Mouse (Mus musculus): ENCODE measurements around the gene Pgap3.
A peak's percentile ranks its signal among the peaks of the same experiment; 100 is the strongest.

The Pgap3 gene

GRCm38 (mm10) chr11:98412797-98413301 is 12.6 kb upstream of the Pgap3 start:
- peak in 1 of 2 experiments; percentile 42 for DNase-seq (ENCODE audit: low spot score in 2 of 2)

- DNase-seq (ENCODE audit: low spot score in 2 of 2) = peak; percentile 79 to 82
These were observed 12.0 kb upstream of the Pgap3 start, which contains the start of gene Erbb2 for GRCm38 (mm10) chr11:98412273-98412796. Erbb2 (plus strand) TSS chr11:98412470.

GRCm38 (mm10) chr11:98409341-98409822 is 9.1 kb upstream of the Pgap3 start:
- DNase-seq (ENCODE audit: low spot score in 2 of 2) = no peak

DNA sequence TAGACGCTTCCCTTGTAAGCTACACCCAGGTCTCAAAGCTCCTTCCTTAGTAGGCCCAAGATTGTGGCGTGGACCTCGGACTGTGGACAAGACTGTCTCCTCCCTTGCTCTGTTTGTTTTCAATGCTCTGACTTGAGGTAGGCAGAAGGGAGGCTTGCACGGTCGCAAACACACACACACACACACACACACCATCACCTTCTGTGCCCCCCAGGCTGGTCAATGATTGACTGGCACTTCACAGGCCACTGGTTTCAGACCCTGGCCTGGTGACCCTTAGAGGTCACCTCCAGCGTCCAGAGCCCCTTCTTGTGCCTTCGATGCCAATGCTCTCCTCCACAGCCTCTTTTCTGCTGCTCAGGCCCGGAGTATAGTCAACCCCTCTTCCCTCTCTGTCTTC is 8.6 kb upstream of the Pgap3 start:
- DNase-seq (ENCODE audit: low spot score in 2 of 2) = no peak

DNA sequence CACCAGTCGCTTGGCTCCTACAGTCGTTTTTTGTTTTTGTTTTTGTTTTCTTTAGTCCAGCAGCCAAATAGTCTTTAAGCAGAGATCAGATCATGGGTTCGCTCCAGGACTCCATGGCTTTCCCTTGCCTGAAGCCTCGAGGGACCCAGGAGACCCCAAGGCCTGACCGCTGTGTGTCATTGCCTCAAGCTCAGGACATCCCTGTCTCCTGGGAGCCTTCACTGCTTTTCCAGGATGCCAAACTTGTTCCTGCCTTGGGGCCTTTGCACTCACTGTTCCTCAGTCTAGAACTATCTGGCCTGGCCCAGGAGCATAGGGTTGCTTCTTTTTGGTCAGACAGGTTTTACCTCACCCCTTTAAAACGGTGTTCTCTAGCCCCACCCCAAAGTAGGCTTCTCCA is 6.3 kb upstream of the Pgap3 start:
- DNase-seq (ENCODE audit: low spot score in 2 of 2) = no peak

GRCm38 (mm10) chr11:98400816-98401215 is 526 bp upstream of the Pgap3 start:
- no peak for DNase-seq (ENCODE audit: low spot score in 2 of 2)

DNA sequence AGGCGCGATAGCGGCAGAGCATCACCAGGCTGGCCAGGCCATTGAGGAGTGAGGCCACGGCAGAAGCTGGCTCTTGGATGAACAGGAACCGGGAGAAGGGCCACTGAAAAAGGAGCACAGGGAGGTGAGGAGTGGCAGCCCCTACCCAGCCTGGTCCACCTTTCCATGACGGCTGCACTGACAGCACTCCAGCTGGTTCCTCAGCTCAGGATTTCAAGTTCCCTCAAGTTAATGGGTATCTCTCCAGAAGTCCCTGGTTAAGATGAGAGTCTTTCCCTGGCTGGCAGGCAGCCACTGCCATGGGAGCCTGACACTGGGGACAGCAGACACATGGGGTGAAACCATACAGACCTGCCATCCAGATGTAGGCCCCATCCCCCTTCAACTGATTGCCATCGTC is 2.3 kb downstream of the Pgap3 start:
- DNase-seq (ENCODE audit: low spot score in 2 of 2) = no peak

DNA sequence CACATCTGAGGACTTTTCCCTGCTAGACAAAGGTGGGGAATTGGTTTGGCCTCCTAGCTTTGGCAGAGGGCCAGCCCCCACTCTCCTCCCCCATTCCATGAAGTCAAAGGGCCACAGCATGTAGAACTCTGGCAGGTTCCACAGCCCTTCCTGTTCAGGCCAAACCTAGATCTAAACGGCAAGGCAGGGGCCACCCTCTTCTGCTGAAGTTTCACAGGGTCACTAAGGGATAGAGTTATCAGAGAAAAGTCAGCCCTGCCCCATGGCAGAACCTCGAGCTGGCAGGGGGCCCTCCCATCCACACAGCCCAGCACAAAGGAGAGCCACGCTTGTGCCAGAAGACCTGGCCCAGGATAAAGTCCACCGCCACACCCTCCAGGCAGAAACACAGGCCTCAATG is 5.2 kb downstream of the Pgap3 start:
- DNase-seq (ENCODE audit: low spot score in 2 of 2) = no peak

DNA sequence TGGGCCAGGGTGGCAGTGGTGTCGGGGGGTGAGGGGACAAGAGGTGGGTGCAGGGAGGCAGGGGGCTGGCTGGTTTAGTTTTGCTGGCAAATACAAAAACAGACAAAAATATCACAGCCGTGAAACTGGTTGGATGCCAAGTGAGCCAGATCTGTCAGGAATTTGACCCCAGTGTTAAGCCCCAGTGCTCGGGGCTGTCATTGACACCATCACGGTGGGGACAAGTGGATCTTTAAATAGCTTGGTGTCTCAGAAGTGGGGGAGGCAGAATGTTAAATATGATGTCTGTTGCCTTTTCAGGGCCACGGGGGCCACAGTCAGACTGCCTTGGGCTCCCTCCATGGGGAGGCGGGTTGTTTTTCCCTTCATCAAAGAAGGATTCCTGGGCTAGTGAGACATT is 6.0 kb downstream of the Pgap3 start:
- DNase-seq (ENCODE audit: low spot score in 2 of 2) = no peak

GRCm38 (mm10) chr11:98393317-98393716 is 7.0 kb downstream of the Pgap3 start:
- DNase-seq (ENCODE audit: low spot score in 2 of 2) = no peak

GRCm38 (mm10) chr11:98392645-98393044 is 7.6 kb downstream of the Pgap3 start:
- no peak for DNase-seq (ENCODE audit: low spot score in 2 of 2)

DNA sequence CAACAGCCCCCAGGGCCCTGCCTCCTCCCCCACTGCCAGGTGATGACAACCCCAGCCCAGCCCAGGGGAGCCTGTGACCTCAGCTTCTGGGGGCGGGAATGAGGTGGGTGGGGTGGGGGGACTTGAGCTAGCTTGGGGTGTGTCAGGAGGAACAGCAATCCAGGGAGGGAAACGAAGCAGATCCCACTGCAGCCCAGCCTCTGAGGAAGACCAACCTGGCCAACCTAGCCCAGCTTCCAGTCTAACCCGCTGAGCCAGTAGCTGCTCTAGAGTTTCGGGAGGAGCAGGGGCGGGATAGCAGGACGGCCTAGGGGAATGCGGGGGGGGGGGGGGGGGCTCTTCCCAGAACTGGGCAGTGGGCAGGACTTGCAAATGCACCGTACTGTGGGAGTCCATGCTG is 8.3 kb downstream of the Pgap3 start:
- DNase-seq (ENCODE audit: low spot score in 2 of 2) = no peak

GRCm38 (mm10) chr11:98390141-98390540 is 10.1 kb downstream of the Pgap3 start:
- no peak for DNase-seq (ENCODE audit: low spot score in 2 of 2)

DNA sequence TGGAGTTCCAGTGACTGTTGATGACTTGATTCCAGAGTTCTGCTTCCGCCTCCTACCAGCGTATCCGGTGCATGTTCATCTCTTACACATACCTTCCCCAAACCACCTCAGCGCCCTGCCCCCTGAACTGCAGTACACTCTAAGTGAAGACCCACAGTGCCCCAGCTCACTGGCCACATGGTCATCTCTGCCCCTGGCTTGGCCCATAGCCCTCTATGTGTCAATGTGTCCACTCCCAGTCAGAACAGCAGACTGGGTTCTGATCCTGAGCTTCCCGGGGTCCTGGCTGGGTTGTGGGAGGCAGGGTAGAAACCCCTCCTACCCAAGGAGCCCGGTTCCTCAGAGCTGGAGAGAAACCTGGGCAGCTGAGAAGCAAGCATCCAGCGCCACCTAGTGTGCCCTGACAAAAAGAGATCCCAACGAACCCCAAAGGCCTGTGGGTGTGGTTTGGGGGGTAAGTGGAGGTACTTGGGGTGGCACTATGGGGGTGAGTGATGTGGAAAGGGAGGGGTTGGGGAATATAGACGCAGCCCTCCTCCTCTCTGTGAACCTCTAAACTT is 11.0 kb downstream of the Pgap3 start:
- no peak for DNase-seq (ENCODE audit: low spot score in 2 of 2)

GRCm38 (mm10) chr11:98388282-98388681 is 12.0 kb downstream of the Pgap3 start:
- DNase-seq (ENCODE audit: low spot score in 2 of 2) = no peak

- no peak for DNase-seq (ENCODE audit: low spot score in 2 of 2)
These were observed 13.2 kb downstream of the Pgap3 start for GRCm38 (mm10) chr11:98387056-98387577.

DNA sequence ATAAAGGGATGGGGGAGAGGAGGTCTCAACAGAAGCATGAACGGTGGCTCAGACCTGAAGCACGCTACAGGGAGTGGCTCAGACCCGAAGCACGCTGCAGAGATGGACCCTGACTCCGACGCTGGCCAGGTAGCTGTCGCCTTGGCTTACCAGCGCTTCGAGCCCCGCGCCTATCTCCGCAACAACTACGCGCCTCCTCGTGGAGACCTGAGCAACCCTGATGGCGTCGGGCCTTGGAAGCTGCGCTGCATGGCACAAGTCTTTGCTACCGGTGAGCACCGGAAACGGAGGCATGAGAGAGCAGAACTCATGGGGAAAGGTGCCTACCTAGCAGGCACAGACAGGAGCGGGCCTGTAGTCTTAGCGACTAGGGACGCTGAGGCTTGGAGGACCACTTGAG is 13.7 kb downstream of the Pgap3 start:
- DNase-seq (ENCODE audit: low spot score in 2 of 2) = no peak

DNA sequence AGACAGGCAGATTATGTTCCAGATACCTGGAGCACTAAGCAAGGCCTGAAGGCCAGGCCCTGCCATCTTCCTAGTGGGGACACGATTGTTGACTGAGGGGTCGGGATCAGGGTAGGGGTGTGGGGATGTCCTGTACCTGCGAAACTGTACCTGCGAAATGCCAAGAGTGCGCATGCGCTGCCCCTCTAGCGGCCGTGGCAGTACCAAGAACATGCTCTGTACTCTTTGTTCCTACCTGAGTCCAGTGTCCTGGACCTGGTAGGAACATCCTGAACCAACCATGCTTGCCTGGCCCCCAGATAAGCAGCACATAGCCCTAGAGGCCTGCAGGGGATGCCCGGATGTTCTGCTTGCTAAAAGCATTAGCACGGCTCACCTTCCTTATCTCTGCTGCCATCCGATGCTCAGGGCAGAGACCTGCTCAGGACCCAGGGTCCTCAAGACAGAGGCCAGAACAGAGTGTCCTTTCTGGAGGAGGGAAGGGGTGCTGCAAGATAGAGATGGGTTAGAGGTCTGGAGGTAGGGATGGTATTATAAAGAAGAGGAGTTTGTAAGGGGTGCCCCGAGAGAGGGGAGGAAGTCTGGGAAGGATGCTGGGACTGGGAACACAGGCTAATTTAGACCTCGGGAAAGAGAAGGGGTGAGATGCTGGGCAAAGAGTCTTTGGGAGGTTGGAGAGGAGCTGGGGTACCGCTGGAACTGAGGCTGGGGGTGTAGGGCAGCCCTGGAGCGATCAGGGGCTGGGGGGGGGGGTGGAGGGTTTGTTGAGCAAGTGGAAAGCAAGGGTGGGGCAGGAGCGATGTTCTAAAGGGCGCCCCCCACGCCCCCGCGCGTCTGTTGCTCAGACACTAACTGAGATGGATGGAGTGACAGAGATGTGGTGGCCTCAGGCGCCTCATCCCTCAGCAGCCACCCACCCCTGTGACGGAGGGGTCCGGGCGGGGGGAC is 14.4 kb downstream of the Pgap3 start, which contains the start of gene Pnmt:
Pnmt (plus strand) TSS at position 813 of the 948 bp plus-strand sequence.
- no peak for DNase-seq (ENCODE audit: low spot score in 2 of 2)

DNA sequence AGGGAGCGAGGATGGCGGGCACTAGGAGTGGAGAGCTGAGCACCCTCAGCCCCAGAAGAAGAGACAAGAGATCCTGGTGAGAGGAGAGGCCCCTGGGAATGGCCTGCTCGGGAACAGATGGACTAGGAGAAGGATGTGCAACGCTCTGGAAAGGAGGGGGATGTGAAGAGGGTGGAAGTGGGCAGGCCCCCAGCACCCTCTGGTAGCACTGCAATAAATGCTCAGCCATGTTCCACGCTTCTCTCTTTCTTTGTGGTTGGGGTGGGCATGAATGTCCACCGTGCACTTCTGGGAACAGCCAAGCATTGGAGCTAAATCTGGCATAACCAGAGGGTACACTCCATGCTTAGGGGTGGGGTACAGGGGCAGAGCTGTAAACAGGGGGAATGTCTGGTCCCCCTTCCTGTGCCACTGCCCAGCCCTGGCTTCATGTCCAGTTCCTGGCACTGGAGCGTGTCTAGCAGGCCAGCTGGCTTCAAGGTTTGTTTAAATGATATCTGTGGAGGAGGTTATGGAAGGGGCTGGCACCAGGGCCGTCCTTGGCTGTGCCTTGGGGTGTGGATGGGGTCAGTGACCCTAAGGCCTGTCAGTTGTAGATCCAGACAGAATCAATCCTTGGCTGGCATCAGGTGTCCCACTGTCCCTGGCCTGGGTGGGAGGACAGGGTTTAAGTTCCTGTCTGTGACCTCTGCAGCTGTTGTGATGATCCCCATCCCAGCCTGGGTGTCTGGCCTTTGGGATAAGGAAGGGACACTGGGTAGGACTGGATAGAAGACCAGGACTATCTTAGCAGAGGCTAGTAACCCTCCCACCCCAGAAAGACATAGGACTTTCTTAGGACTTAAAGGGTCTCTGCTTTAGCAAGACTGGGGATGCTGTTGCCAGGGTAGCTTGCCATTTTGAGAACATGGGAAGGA is 15.3 kb downstream of the Pgap3 start:
- no peak for DNase-seq (ENCODE audit: low spot score in 2 of 2)

DNA sequence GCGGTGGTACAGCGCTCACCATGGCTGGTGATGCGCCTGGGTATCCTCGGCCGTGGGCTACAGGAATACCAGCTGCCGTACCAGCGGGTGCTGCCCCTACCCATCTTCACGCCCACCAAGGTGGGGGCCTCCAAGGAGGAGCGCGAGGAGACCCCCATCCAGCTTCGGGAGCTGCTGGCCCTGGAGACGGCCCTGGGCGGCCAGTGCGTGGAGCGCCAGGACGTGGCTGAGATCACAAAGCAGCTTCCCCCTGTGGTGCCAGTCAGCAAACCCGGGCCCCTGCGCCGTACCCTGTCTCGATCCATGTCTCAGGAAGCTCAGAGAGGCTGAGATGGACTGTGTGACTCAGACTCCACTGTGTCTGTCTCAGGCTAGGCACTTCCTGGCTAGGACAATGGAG is 16.1 kb downstream of the Pgap3 start:
- no peak for DNase-seq (ENCODE audit: low spot score in 2 of 2)

All from urinary bladder, postnatal 4 days (tissue).